Mouse (Mus musculus): ENCODE measurements at regions not wholly inside any gene's neighbourhood (a gene's known extent, or its start where the extent isn't known, plus 50 kb on each side); places are given as distances from the start of the nearest gene placed in this dataset.

DNA sequence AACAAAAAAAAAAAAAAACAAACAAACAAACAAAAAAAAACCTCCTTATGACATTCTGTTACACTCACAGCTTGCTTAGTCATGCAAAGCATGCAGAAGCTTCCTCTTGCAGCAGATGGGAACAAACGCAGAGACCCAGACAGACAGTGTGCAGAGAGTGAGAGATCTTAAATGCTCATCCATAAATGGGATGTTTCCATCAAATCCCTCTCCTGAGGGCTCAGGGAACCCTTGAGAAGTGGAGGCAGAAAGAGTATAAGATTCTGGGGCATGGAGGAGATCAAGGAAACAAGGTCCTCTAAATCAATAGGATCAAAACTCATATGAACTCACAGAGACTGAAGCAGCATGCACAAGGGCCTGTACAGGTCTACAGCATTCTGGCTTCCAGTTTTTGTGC, 52.5 kb downstream of the Adm start:
- no peak for ATAC-seq (replicated peaks; ENCODE audit: low FRiP score, low TSS enrichment, low read depth)
- H3K27me3 ChIP-seq (replicated peaks; ENCODE audit: control insufficient read depth, insufficient read depth, low read length), result no peaks in the 10 kb centered on the region
- WGBS, result 83% methylated on average over 1 of the region's 1 CpGs

GRCm38 (mm10) chr7:110682911-110683310, 55.5 kb downstream of the Adm start:
- Histone ChIP-seq H3K27ac (ENCODE audit: low read depth) (no peak overlapping the region), H3K4me2 (ENCODE audit: low read length) (no peak overlapping the region), H3K4me3 (ENCODE audit: low read depth, low read length) (no peak overlapping the region), H3K9ac (ENCODE audit: low read length) (no peak overlapping the region), H3K4me1 (replicated peaks; ENCODE audit: control insufficient read depth, insufficient read depth, low read length) (no peaks in the 10 kb centered on the region), H3K36me3 (ENCODE audit: control insufficient read depth, insufficient read depth, low read length) (no peaks in the 10 kb centered on the region), H3K27me3 (replicated peaks; ENCODE audit: control insufficient read depth, insufficient read depth, low read length) (no peaks in the 10 kb centered on the region), H3K9me3 (ENCODE audit: control insufficient read depth, low read length) (no peaks in the 10 kb centered on the region)
- 80% methylated on average over 4 of the region's 4 CpGs for WGBS
- ATAC-seq (replicated peaks; ENCODE audit: low FRiP score, low TSS enrichment, low read depth) (no peak), DNase-seq (ENCODE audit: low spot score) (no peak)

More for the DNA sequence above, 52.5 kb downstream of the Adm start:
- Histone ChIP-seq H3K9me3 (ENCODE audit: control insufficient read depth, low read length) (no peaks in the 10 kb centered on the region), H3K9ac (ENCODE audit: low read length) (no peak overlapping the region), H3K4me2 (ENCODE audit: low read length) (no peak overlapping the region), H3K36me3 (ENCODE audit: control insufficient read depth, insufficient read depth, low read length) (no peaks in the 10 kb centered on the region), H3K4me3 (ENCODE audit: low read depth, low read length) (no peak overlapping the region), H3K27ac (ENCODE audit: low read depth) (no peak overlapping the region), H3K4me1 (replicated peaks; ENCODE audit: control insufficient read depth, insufficient read depth, low read length) (no peaks in the 10 kb centered on the region)
- no peak for DNase-seq (ENCODE audit: low spot score)

DNA sequence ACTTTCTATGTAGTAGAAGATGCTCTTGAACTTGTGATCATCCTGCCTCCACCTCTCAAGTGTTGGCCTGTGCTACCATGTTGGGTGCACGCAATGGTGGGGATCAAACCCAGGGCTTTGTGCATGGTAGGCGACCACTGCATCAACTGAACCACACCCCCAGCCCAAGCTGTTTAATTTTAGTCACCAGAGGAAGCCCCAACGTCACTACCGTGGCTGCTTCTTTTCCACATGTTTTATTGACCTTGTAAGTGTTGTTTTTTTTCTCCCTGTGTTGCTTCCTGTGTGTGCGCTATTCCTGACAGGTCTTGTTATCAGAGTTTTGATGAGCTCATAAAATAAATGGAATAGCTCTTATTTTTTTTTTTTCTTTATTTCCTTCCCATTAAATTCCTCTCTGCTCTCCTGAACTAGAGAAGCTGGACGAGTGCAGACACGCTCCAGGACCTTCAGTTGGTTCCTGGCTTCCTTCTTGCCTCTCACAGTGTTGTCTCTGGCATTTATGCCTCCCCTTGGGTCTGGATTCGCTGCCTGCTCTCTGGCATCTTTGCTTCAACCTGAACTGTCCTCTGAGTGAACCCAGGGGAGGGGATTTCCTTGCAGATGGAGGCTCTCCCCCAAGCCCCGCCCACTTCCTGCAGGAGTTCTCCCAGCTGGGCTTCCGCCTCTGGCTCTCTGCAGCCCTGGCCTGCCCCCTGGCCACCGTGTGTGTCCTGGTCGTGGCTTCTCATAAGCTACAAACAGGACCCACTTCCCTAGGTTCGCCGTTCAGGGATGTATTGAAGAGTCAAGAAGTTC, 61.6 kb downstream of the Adm start:
- 13% methylated on average over 14 of the region's 14 CpGs for WGBS
- peak overlapping the region; percentile 85 for H3K27ac ChIP-seq (ENCODE audit: low read depth)
- no peaks in the 10 kb centered on the region for H3K9me3 ChIP-seq (ENCODE audit: control insufficient read depth, low read length)
- no peaks in the 10 kb centered on the region for H3K36me3 ChIP-seq (ENCODE audit: control insufficient read depth, insufficient read depth, low read length)
- H3K4me3 ChIP-seq (ENCODE audit: low read depth, low read length), result no peak overlapping the region
- peaks cover 20% of the 10 kb centered on the region for H3K4me1 ChIP-seq (replicated peaks; ENCODE audit: control insufficient read depth, insufficient read depth, low read length)
- peak; percentile 87 for ATAC-seq (replicated peaks; ENCODE audit: low FRiP score, low TSS enrichment, low read depth)
- H3K27me3 ChIP-seq (replicated peaks; ENCODE audit: control insufficient read depth, insufficient read depth, low read length), result no peaks in the 10 kb centered on the region
- peak; percentile 89 for DNase-seq (ENCODE audit: low spot score)
- H3K4me2 ChIP-seq (ENCODE audit: low read length), result peak overlapping the region; percentile 40
- H3K9ac ChIP-seq (ENCODE audit: low read length), result no peak overlapping the region

GRCm38 (mm10) chr7:110690241-110690640, 62.8 kb downstream of the Adm start:
- no peaks in the 10 kb centered on the region for H3K27me3 ChIP-seq (replicated peaks; ENCODE audit: control insufficient read depth, insufficient read depth, low read length)
- no peaks in the 10 kb centered on the region for H3K36me3 ChIP-seq (ENCODE audit: control insufficient read depth, insufficient read depth, low read length)
- DNase-seq (ENCODE audit: low spot score) (no peak), ATAC-seq (replicated peaks; ENCODE audit: low FRiP score, low TSS enrichment, low read depth) (no peak; the same call in 1 of the 2 replicates)
- H3K4me1 ChIP-seq (replicated peaks; ENCODE audit: control insufficient read depth, insufficient read depth, low read length), result peaks cover 20% of the 10 kb centered on the region
- H3K27ac ChIP-seq (ENCODE audit: low read depth), result no peak overlapping the region
- no peaks in the 10 kb centered on the region for H3K9me3 ChIP-seq (ENCODE audit: control insufficient read depth, low read length)
- H3K9ac ChIP-seq (ENCODE audit: low read length), result no peak overlapping the region
- 96% methylated on average over 2 of the region's 2 CpGs for WGBS
- no peak overlapping the region for H3K4me2 ChIP-seq (ENCODE audit: low read length)
- no peak overlapping the region for H3K4me3 ChIP-seq (ENCODE audit: low read depth, low read length)

DNA sequence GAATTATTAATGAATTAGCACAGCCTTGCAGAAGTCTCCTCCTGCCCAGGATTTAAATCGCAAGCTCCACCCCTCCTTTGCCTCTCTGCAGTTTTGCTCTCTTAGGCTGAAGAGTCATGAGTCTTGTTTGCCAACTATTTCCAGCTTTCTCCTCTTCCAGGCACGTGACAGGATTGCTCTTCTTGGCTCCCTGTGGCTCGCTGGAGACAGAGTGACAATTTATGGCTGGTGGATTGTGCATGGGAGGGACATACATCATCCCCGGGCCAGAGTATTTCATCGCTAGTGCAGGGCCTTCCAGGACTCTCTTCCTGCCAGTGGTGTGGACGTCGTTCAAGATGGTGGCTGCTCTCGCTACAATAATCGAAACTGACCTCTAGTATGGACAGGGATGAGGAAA, 63.4 kb downstream of the Adm start:
- ATAC-seq (replicated peaks; ENCODE audit: low FRiP score, low TSS enrichment, low read depth) (no peak), DNase-seq (ENCODE audit: low spot score) (no peak)
- no peaks in the 10 kb centered on the region for H3K9me3 ChIP-seq (ENCODE audit: control insufficient read depth, low read length)
- no peaks in the 10 kb centered on the region for H3K27me3 ChIP-seq (replicated peaks; ENCODE audit: control insufficient read depth, insufficient read depth, low read length)
- H3K4me3 ChIP-seq (ENCODE audit: low read depth, low read length), result no peak overlapping the region
- no peak overlapping the region for H3K4me2 ChIP-seq (ENCODE audit: low read length)
- no peak overlapping the region for H3K9ac ChIP-seq (ENCODE audit: low read length)
- no peak overlapping the region for H3K27ac ChIP-seq (ENCODE audit: low read depth)
- no peaks in the 10 kb centered on the region for H3K36me3 ChIP-seq (ENCODE audit: control insufficient read depth, insufficient read depth, low read length)
- WGBS, result 64% methylated on average over 9 of the region's 9 CpGs
- H3K4me1 ChIP-seq (replicated peaks; ENCODE audit: control insufficient read depth, insufficient read depth, low read length), result peaks cover 20% of the 10 kb centered on the region

- Histone ChIP-seq H3K36me3 (ENCODE audit: control insufficient read depth, insufficient read depth, low read length) (no peaks in the 10 kb centered on the region), H3K9me3 (ENCODE audit: control insufficient read depth, low read length) (no peaks in the 10 kb centered on the region), H3K4me1 (replicated peaks; ENCODE audit: control insufficient read depth, insufficient read depth, low read length) (peaks cover 12% of the 10 kb centered on the region), H3K4me2 (ENCODE audit: low read length) (no peak overlapping the region), H3K9ac (ENCODE audit: low read length) (no peak overlapping the region), H3K27me3 (replicated peaks; ENCODE audit: control insufficient read depth, insufficient read depth, low read length) (no peaks in the 10 kb centered on the region), H3K4me3 (ENCODE audit: low read depth, low read length) (no peak overlapping the region), H3K27ac (ENCODE audit: low read depth) (no peak overlapping the region)
- ATAC-seq (replicated peaks; ENCODE audit: low FRiP score, low TSS enrichment, low read depth) (no peak), DNase-seq (ENCODE audit: low spot score) (no peak)
- 80% methylated on average over 5 of the region's 5 CpGs for WGBS
These were observed 66.8 kb downstream of the Adm start for GRCm38 (mm10) chr7:110694262-110694661.

DNA sequence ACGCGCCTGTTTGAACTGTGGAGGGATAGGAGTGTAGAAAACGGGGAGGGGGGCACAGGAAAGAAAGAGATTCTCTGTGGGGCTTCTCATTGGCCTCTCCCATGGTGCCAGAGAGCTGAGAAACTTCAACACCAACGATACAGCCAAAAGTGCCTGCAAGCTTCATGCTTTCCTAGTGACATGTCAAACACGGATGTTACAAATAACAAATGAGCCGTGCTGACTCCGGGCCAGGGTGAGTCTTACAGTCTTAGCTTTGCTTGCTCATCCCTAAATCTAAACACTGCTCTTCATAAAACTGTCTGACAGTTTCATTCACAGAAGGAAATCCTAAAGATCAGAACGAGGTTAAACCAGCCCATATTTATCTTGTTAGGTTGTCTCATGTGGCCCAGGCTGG, 68.3 kb downstream of the Adm start:
- Histone ChIP-seq H3K4me2 (ENCODE audit: low read length) (no peak overlapping the region), H3K27ac (ENCODE audit: low read depth) (no peak overlapping the region), H3K36me3 (ENCODE audit: control insufficient read depth, insufficient read depth, low read length) (no peaks in the 10 kb centered on the region), H3K4me3 (ENCODE audit: low read depth, low read length) (no peak overlapping the region), H3K9me3 (ENCODE audit: control insufficient read depth, low read length) (no peaks in the 10 kb centered on the region), H3K27me3 (replicated peaks; ENCODE audit: control insufficient read depth, insufficient read depth, low read length) (no peaks in the 10 kb centered on the region), H3K9ac (ENCODE audit: low read length) (no peak overlapping the region), H3K4me1 (replicated peaks; ENCODE audit: control insufficient read depth, insufficient read depth, low read length) (no peaks in the 10 kb centered on the region)
- WGBS, result 56% methylated on average over 8 of the region's 8 CpGs
- no peak for DNase-seq (ENCODE audit: low spot score)
- no peak for ATAC-seq (replicated peaks; ENCODE audit: low FRiP score, low TSS enrichment, low read depth)

- Histone ChIP-seq H3K36me3 (ENCODE audit: control insufficient read depth, insufficient read depth, low read length) (no peaks in the 10 kb centered on the region), H3K9ac (ENCODE audit: low read length) (no peak overlapping the region), H3K27ac (ENCODE audit: low read depth) (no peak overlapping the region), H3K4me2 (ENCODE audit: low read length) (no peak overlapping the region), H3K27me3 (replicated peaks; ENCODE audit: control insufficient read depth, insufficient read depth, low read length) (no peaks in the 10 kb centered on the region), H3K4me3 (ENCODE audit: low read depth, low read length) (no peak overlapping the region), H3K9me3 (ENCODE audit: control insufficient read depth, low read length) (no peaks in the 10 kb centered on the region), H3K4me1 (replicated peaks; ENCODE audit: control insufficient read depth, insufficient read depth, low read length) (no peaks in the 10 kb centered on the region)
- WGBS, result 86% methylated on average over 17 of the region's 17 CpGs
- ATAC-seq (replicated peaks; ENCODE audit: low FRiP score, low TSS enrichment, low read depth) (no peak), DNase-seq (ENCODE audit: low spot score) (no peak)
These were observed 69.5 kb upstream of the Ampd3 start for GRCm38 (mm10) chr7:110698211-110699153.
